21 mouse cellular contexts compared by ENCODE assay signal in the genomic region with DNA sequence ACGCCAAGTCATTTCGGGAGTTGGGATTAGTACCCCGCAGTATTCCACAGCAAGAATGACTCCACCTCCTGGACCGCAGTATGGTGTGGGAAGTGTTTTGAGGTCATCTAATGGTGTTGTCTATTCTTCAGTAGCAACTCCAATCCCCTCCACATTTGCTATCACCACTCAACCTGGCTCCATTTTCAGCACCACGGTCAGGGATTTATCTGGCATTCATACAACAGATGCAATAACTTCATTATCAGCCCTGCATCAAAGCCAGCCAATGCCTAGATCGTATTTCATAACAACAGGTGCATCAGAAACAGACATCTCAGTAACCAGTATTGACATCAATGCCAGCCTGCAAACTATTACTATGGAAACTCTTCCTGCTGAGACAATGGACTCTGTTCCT.
DNase-seq lines count a peak whose midpoint lies in the region; ATAC-seq lines count a peak whose summit lies in the region.
"Had no signal": no experiment of that assay in that cellular context is flagged by ENCODE, and none has a peak within 500 bp of the region (broad histone marks: within the 10 kb centered on the region; RNA-seq: fewer than 3 reads in every experiment).

No protein-coding gene starts in this region.

- H3K27me3 ChIP-seq in limb, embryonic 11.5 days (ENCODE audit: control insufficient read depth, insufficient read depth, low read length): no peaks in the 10 kb centered on the region
- H3K27me3 ChIP-seq in limb, embryonic 10.5 days (ENCODE audit: low read depth, poor library complexity, severe bottlenecking): no peaks in the 10 kb centered on the region
- H3K27me3 ChIP-seq in embryonic facial prominence, embryonic 11.5 days (ENCODE audit: control insufficient read depth, insufficient read depth, low read length): no peaks in the 10 kb centered on the region
- H3K27me3 ChIP-seq: CH12.LX; hindbrain, embryonic 12.5 days; intestine, embryonic 15.5 days had no signal

- H3K4me3 ChIP-seq in limb, embryonic 11.5 days (ENCODE audit: low read depth, low read length): no peak overlapping the region
- no peak overlapping the region for H3K4me3 ChIP-seq in limb, embryonic 10.5 days
- no peak overlapping the region for H3K4me3 ChIP-seq in embryonic facial prominence, embryonic 11.5 days (ENCODE audit: low read depth, low read length)
- H3K4me3 ChIP-seq: erythroblast, embryonic 14.5 days; hindbrain, embryonic 12.5 days; intestine, embryonic 15.5 days; midbrain, embryonic 10.5 days had no signal

- no peaks in the 10 kb centered on the region for H3K36me3 ChIP-seq in limb, embryonic 11.5 days (ENCODE audit: control insufficient read depth, insufficient read depth, low read length)
- H3K36me3 ChIP-seq in limb, embryonic 10.5 days: no peaks in the 10 kb centered on the region
- H3K36me3 ChIP-seq in embryonic facial prominence, embryonic 11.5 days (replicated peaks; ENCODE audit: control insufficient read depth, insufficient read depth, low read depth, low read length): no peaks in the 10 kb centered on the region
- H3K36me3 ChIP-seq: intestine, embryonic 15.5 days had no signal

- peak; percentile 7 for DNase-seq in adrenal gland, postnatal 14 days
- no peak for DNase-seq in adrenal gland, postnatal 25 days
- DNase-seq in limb, embryonic 11.5 days (ENCODE audit: low spot score): peak; percentile 49
- DNase-seq in limb, embryonic 10.5 days (ENCODE audit: low spot score): no peak
- DNase-seq in embryonic facial prominence, embryonic 11.5 days (ENCODE audit: low spot score): peak; percentile 49
- DNase-seq in retina, postnatal 1 day: peak; percentile 18
- no peak for DNase-seq in B cell, adult 2 months
- DNase-seq: cerebellum, adult 9-11 months; gastrocnemius, postnatal 36 days; lung, adult 18-20 months; lung, postnatal 36 days; thymus, adult 18-20 months; thymus, postnatal 4 days had no signal

- WGBS in limb, embryonic 11.5 days: 91% methylated on average over 6 of the region's 6 CpGs
- WGBS in limb, embryonic 10.5 days: 90% methylated on average over 6 of the region's 6 CpGs
- 93% methylated on average over 6 of the region's 6 CpGs for WGBS in embryonic facial prominence, embryonic 11.5 days

- no peak overlapping the region for H3K9ac ChIP-seq in limb, embryonic 11.5 days (ENCODE audit: low read length)
- no peak overlapping the region for H3K9ac ChIP-seq in embryonic facial prominence, embryonic 11.5 days (replicated peaks; ENCODE audit: low read length)
- H3K9ac ChIP-seq: hindbrain, embryonic 12.5 days; intestine, embryonic 15.5 days had no signal

- no peak for ATAC-seq in limb, embryonic 11.5 days (ENCODE audit: insufficient number of reproducible peaks, low FRiP score, low TSS enrichment, low read depth)
- no peak for ATAC-seq in embryonic facial prominence, embryonic 11.5 days (replicated peaks; ENCODE audit: insufficient number of reproducible peaks, low FRiP score, low TSS enrichment, low read depth)
- no peak for ATAC-seq in inflammation-experienced regulatory T-cells, adult 6 months
- ATAC-seq: forebrain, embryonic 14.5 days; intestine, embryonic 15.5 days had no signal

- no peaks in the 10 kb centered on the region for H3K9me3 ChIP-seq in limb, embryonic 11.5 days (ENCODE audit: control insufficient read depth, low read length)
- H3K9me3 ChIP-seq in limb, embryonic 10.5 days (replicated peaks): no peaks in the 10 kb centered on the region
- no peaks in the 10 kb centered on the region for H3K9me3 ChIP-seq in embryonic facial prominence, embryonic 11.5 days (replicated peaks; ENCODE audit: control insufficient read depth, low read length)
- H3K9me3 ChIP-seq: hindbrain, embryonic 12.5 days; intestine, embryonic 15.5 days; midbrain, embryonic 10.5 days had no signal

- H3K4me2 ChIP-seq in limb, embryonic 11.5 days (ENCODE audit: low read depth, severe bottlenecking): no peak overlapping the region
- no peak overlapping the region for H3K4me2 ChIP-seq in embryonic facial prominence, embryonic 11.5 days (ENCODE audit: low read depth, low read length)
- H3K4me2 ChIP-seq: hindbrain, embryonic 12.5 days; intestine, embryonic 15.5 days; liver, embryonic 11.5 days had no signal

- H3K27ac ChIP-seq in limb, embryonic 11.5 days (replicated peaks; ENCODE audit: low read depth, low read length): no peak overlapping the region
- no peak overlapping the region for H3K27ac ChIP-seq in limb, embryonic 10.5 days
- H3K27ac ChIP-seq in embryonic facial prominence, embryonic 11.5 days (replicated peaks; ENCODE audit: low read depth, low read length): no peak overlapping the region
- H3K27ac ChIP-seq: hindbrain, embryonic 12.5 days; intestine, embryonic 15.5 days; midbrain, embryonic 10.5 days had no signal

- H3K4me1 ChIP-seq in limb, embryonic 11.5 days (ENCODE audit: control insufficient read depth, insufficient read depth, low read length): no peaks in the 10 kb centered on the region
- H3K4me1 ChIP-seq in limb, embryonic 10.5 days: no peaks in the 10 kb centered on the region
- no peaks in the 10 kb centered on the region for H3K4me1 ChIP-seq in embryonic facial prominence, embryonic 11.5 days (ENCODE audit: control insufficient read depth, insufficient read depth, low read length)
- H3K4me1 ChIP-seq: hindbrain, embryonic 12.5 days; intestine, embryonic 15.5 days; midbrain, embryonic 10.5 days had no signal

Comparison
In these comparisons a context has a peak if more than half of its experiments do, and no peak if none do; other contexts are left out.
1. DNase-seq: peak in adrenal gland, postnatal 14 days (single experiment), limb, embryonic 11.5 days (single experiment), embryonic facial prominence, embryonic 11.5 days (single experiment) and retina, postnatal 1 day (single experiment); none in adrenal gland, postnatal 25 days (single experiment), limb, embryonic 10.5 days (single experiment) and B cell, adult 2 months (0 of 2).